Mouse (Mus musculus): Measurements from ENCODE around the gene Crhr2. TPM values are rescaled to one million over a fixed set of nuclear protein-coding genes. Genes with fewer than 3 reads are reported as not detected.

Gene Crhr2
- polyA plus RNA-seq, 2 experiments: 0.14 to 0.49 TPM

DNA sequence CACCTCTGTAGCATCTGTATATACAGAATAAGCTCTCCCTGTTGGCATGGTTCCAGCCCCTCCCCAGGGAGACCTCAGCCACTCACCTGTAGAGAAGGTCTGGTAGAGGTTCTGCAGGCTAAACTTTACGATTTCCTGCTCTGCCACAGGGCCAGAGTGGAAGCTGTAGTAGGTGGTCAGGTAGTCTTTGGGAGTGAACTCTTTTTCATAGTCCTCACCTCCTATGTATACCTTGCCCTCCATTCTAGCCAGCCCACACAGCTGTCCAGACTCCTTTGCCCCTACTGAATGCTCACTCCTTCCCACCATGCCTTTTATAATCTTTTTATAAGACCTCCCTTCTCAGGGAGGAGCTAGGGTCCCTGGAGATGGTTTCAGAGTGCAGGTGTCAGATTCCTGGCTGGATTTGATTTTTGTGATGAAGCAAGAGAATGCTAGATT, 41.9 kb upstream of the Crhr2 start, which contains the start of gene Inmt:
Gene Inmt, minus strand, starts transcription at position 303 of the 441 bp plus-strand sequence.
- Histone ChIP-seq H3K36me3 (ENCODE audit: control insufficient read depth, insufficient read depth, low read length) (no peaks in the 10 kb centered on the region), H3K4me2 (replicated peaks; ENCODE audit: low read depth, low read length, severe bottlenecking) (no peak within 1 kb of the TSS), H3K27me3 (ENCODE audit: control insufficient read depth, insufficient read depth, low read length) (no peaks in the 10 kb centered on the region), H3K9me3 (ENCODE audit: control insufficient read depth, low read length) (no peaks in the 10 kb centered on the region), H3K4me1 (ENCODE audit: control insufficient read depth, insufficient read depth, low read length) (0 out of 2 replicates have a peak, but pooled peaks cover 3% of the 10 kb centered on the region), H3K27ac (replicated peaks; ENCODE audit: low read depth, low read length) (no peak within 1 kb of the TSS), H3K9ac (ENCODE audit: low read depth, low read length, severe bottlenecking) (no peak within 1 kb of the TSS), H3K4me3 (replicated peaks; ENCODE audit: low read length) (no peak within 1 kb of the TSS)
- TF ChIP-seq POLR2A (IDR thresholded peaks at IDR 0.05; ENCODE audit: borderline replicate concordance, extremely low read depth, insufficient read depth, insufficient read length): no peak
- DNase-seq (ENCODE audit: low spot score) (no peak), ATAC-seq (ENCODE audit: low FRiP score, low read depth) (no peak)
- WGBS: 42% methylated on average over 1 of the region's 1 CpGs

DNA sequence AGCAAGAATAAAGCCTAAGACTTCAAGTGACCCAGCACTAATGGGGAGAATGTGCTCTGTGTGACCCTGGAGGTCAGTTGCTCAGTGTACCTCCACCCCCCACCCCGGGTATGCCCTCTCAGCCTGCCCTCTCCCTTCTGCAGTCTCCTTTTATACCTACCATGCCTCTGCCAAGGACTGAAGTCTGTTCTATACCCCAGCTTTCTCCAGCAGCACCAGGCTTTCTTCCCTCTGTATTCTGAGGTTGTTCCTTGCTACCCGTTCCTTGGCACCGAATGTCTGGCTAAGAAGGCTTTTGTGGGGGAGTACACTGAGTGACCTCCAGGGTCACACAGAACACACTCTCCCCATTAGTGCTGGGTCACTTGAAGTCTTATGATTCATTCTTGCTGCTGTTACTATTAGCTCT, 41.1 kb upstream of the Crhr2 start:
- no peak overlapping the region for H3K4me2 ChIP-seq (replicated peaks; ENCODE audit: low read depth, low read length, severe bottlenecking)
- ATAC-seq (ENCODE audit: low FRiP score, low read depth) (no peak), DNase-seq (ENCODE audit: low spot score) (no peak)
- no peaks in the 10 kb centered on the region for H3K27me3 ChIP-seq (ENCODE audit: control insufficient read depth, insufficient read depth, low read length)
- H3K9me3 ChIP-seq (ENCODE audit: control insufficient read depth, low read length): no peaks in the 10 kb centered on the region
- no peak overlapping the region for H3K4me3 ChIP-seq (replicated peaks; ENCODE audit: low read length)
- no peak overlapping the region for H3K9ac ChIP-seq (ENCODE audit: low read depth, low read length, severe bottlenecking)
- 30% methylated on average over 3 of the region's 3 CpGs for WGBS
- H3K36me3 ChIP-seq (ENCODE audit: control insufficient read depth, insufficient read depth, low read length): no peaks in the 10 kb centered on the region
- no peak for TF ChIP-seq POLR2A (IDR thresholded peaks at IDR 0.05; ENCODE audit: borderline replicate concordance, extremely low read depth, insufficient read depth, insufficient read length)
- 0 out of 2 replicates have a peak, but pooled peaks cover 3% of the 10 kb centered on the region for H3K4me1 ChIP-seq (ENCODE audit: control insufficient read depth, insufficient read depth, low read length)
- H3K27ac ChIP-seq (replicated peaks; ENCODE audit: low read depth, low read length): no peak overlapping the region

GRCm38 (mm10) chr6:55173171-55173570, 40.4 kb upstream of the Crhr2 start:
- DNase-seq (ENCODE audit: low spot score) (no peak), ATAC-seq (ENCODE audit: low FRiP score, low read depth) (no peak)
- 74% methylated on average over 10 of the region's 10 CpGs for WGBS
- no peak overlapping the region for H3K4me2 ChIP-seq (replicated peaks; ENCODE audit: low read depth, low read length, severe bottlenecking)
- no peaks in the 10 kb centered on the region for H3K27me3 ChIP-seq (ENCODE audit: control insufficient read depth, insufficient read depth, low read length)
- H3K9ac ChIP-seq (ENCODE audit: low read depth, low read length, severe bottlenecking): no peak overlapping the region
- TF ChIP-seq POLR2A (IDR thresholded peaks at IDR 0.05; ENCODE audit: borderline replicate concordance, extremely low read depth, insufficient read depth, insufficient read length): no peak
- no peak overlapping the region for H3K27ac ChIP-seq (replicated peaks; ENCODE audit: low read depth, low read length)
- no peaks in the 10 kb centered on the region for H3K36me3 ChIP-seq (ENCODE audit: control insufficient read depth, insufficient read depth, low read length)
- no peak overlapping the region for H3K4me3 ChIP-seq (replicated peaks; ENCODE audit: low read length)
- H3K9me3 ChIP-seq (ENCODE audit: control insufficient read depth, low read length): no peaks in the 10 kb centered on the region
- 0 out of 2 replicates have a peak, but pooled peaks cover 3% of the 10 kb centered on the region for H3K4me1 ChIP-seq (ENCODE audit: control insufficient read depth, insufficient read depth, low read length)

DNA sequence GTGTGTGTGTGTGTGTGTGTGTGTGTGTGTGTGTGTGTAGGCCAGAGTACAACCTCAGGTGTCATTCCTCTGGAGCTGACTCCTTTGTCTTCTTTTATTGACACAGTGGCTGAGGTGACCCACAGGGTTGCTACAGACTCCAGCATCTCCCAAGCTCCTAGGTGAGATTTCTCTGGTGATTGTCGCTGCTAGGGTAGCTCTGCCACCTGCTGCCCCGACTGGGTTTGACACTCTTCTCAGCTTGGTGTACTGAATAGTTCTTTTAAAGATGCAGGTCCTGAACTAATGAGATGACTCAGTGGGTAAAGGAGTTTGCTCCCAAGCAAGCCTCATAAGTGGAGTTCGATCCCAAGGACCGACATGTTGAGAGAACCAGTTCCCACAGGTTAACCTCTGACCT, 38.8 kb upstream of the Crhr2 start:
- Histone ChIP-seq H3K27ac (replicated peaks; ENCODE audit: low read depth, low read length) (no peak overlapping the region), H3K27me3 (ENCODE audit: control insufficient read depth, insufficient read depth, low read length) (no peaks in the 10 kb centered on the region), H3K36me3 (ENCODE audit: control insufficient read depth, insufficient read depth, low read length) (no peaks in the 10 kb centered on the region), H3K9me3 (ENCODE audit: control insufficient read depth, low read length) (no peaks in the 10 kb centered on the region), H3K9ac (ENCODE audit: low read depth, low read length, severe bottlenecking) (no peak overlapping the region), H3K4me3 (replicated peaks; ENCODE audit: low read length) (no peak overlapping the region), H3K4me2 (replicated peaks; ENCODE audit: low read depth, low read length, severe bottlenecking) (no peak overlapping the region), H3K4me1 (ENCODE audit: control insufficient read depth, insufficient read depth, low read length) (0 out of 2 replicates have a peak, but pooled peaks cover 3% of the 10 kb centered on the region)
- DNase-seq (ENCODE audit: low spot score) (no peak), ATAC-seq (ENCODE audit: low FRiP score, low read depth) (no peak)
- 55% methylated on average over 4 of the region's 4 CpGs for WGBS
- no peak for TF ChIP-seq POLR2A (IDR thresholded peaks at IDR 0.05; ENCODE audit: borderline replicate concordance, extremely low read depth, insufficient read depth, insufficient read length)

- Histone ChIP-seq H3K27ac (replicated peaks; ENCODE audit: low read depth, low read length) (no peak overlapping the region), H3K27me3 (ENCODE audit: control insufficient read depth, insufficient read depth, low read length) (no peaks in the 10 kb centered on the region), H3K36me3 (ENCODE audit: control insufficient read depth, insufficient read depth, low read length) (no peaks in the 10 kb centered on the region), H3K4me1 (ENCODE audit: control insufficient read depth, insufficient read depth, low read length) (0 out of 2 replicates have a peak, but pooled peaks cover 3% of the 10 kb centered on the region), H3K9ac (ENCODE audit: low read depth, low read length, severe bottlenecking) (no peak overlapping the region), H3K4me2 (replicated peaks; ENCODE audit: low read depth, low read length, severe bottlenecking) (no peak overlapping the region), H3K9me3 (ENCODE audit: control insufficient read depth, low read length) (no peaks in the 10 kb centered on the region), H3K4me3 (replicated peaks; ENCODE audit: low read length) (no peak overlapping the region)
- DNase-seq (ENCODE audit: low spot score) (no peak), ATAC-seq (ENCODE audit: low FRiP score, low read depth) (no peak)
- WGBS: 70% methylated on average over 5 of the region's 5 CpGs
- TF ChIP-seq POLR2A (IDR thresholded peaks at IDR 0.05; ENCODE audit: borderline replicate concordance, extremely low read depth, insufficient read depth, insufficient read length): no peak
These were observed 37.0 kb upstream of the Crhr2 start for GRCm38 (mm10) chr6:55169818-55170217.

Measured in limb, embryonic 14.5 days (tissue).